Mouse (Mus musculus) CH12.LX (cell line): ENCODE results near the gene Zfp93. TPM values are rescaled to one million over a fixed set of nuclear protein-coding genes. Genes with fewer than 3 reads are reported as not detected.

Source experiments
- DNase-seq: peaks from one replicate; pipeline ENCODE4 v3.0.0-alpha.2; 2013; ENCODE audit errors: extremely low read depth
- H3K27ac ChIP-seq: 2 replicates; pipeline ENCODE4 v1.5.1; 2012; ENCODE audit warnings: low read depth, mild to moderate bottlenecking, control low read depth, moderate library complexity; ENCODE audit not compliant: insufficient read depth
- H3K27me3 ChIP-seq: replicated peaks from 2 replicates; pipeline ENCODE3; 2012; ENCODE audit warnings: inconsistent platforms
- H3K36me3 ChIP-seq, 2 experiments: replicated peaks in 1 of 2; 2 replicates each; pipeline versions ENCODE3 to v1.6.1; 2012; ENCODE audit warnings: inconsistent platforms in 1 of 2, low read length in 1 of 2, mild to moderate bottlenecking in 1 of 2, mixed read lengths in 1 of 2, moderate library complexity in 1 of 2; ENCODE audit not compliant: control insufficient read depth in 1 of 2, insufficient read depth in 1 of 2
- H3K4me1 ChIP-seq, 2 experiments: 2 replicates each; pipeline ENCODE4 v1.6.1; 2012; ENCODE audit warnings: inconsistent platforms in 1 of 2, moderate library complexity in 1 of 2; ENCODE audit not compliant: insufficient read depth in 2 of 2, control insufficient read depth in 1 of 2
- H3K4me2 ChIP-seq: 2 replicates; pipeline ENCODE4 v1.6.1; 2012; ENCODE audit warnings: low read depth, mild to moderate bottlenecking, control low read depth; ENCODE audit not compliant: poor library complexity, insufficient read depth, severe bottlenecking
- H3K4me3 ChIP-seq, 3 experiments: fragments of 150-350 bp in 1 of 3; sonication (generic) in 1 of 3; replicated peaks in 1 of 3; 2 replicates each; pipeline versions ENCODE3 to v1.5.1; 2011 to 2012; ENCODE audit warnings: low read depth in 2 of 3, low read length in 2 of 3, mild to moderate bottlenecking in 2 of 3, moderate library complexity in 2 of 3, control low read depth in 1 of 3, improper control_type of control experiment in 1 of 3, inconsistent platforms in 1 of 3, mixed read lengths in 1 of 3; ENCODE audit not compliant: poor library complexity in 1 of 3
- H3K79me2 ChIP-seq: replicated peaks from 2 replicates; pipeline ENCODE4 v1.6.1; 2012; ENCODE audit warnings: mild to moderate bottlenecking, moderate library complexity; ENCODE audit not compliant: control insufficient read depth, poor library complexity, insufficient read depth, severe bottlenecking; ENCODE audit errors: extremely low read depth
- H3K9ac ChIP-seq: 2 replicates; pipeline ENCODE4 v1.6.1; 2012; ENCODE audit warnings: low read depth, mild to moderate bottlenecking, control low read depth, moderate library complexity; ENCODE audit not compliant: insufficient read depth
- H3K9me3 ChIP-seq: replicated peaks from 2 replicates; pipeline ENCODE3; 2012; ENCODE audit warnings: low read length, inconsistent platforms, mixed read lengths
- BHLHE40 ChIP-seq: IDR thresholded peaks from 2 replicates; pipeline ENCODE4 v1.6.1; 2011; ENCODE audit warnings: mild to moderate bottlenecking, low read depth, low read length, improper control_type of control experiment
- CHD1 ChIP-seq: IDR thresholded peaks from 2 replicates; pipeline ENCODE4 v1.6.1; 2012; ENCODE audit warnings: low read depth, low read length, improper control_type of control experiment, inconsistent platforms
- CHD2 ChIP-seq: IDR thresholded peaks from 2 replicates; pipeline ENCODE4 v1.6.1; 2011; ENCODE audit warnings: low read length, improper control_type of control experiment
- CTCF ChIP-seq, 2 experiments: IDR thresholded peaks in 1 of 2; conservative IDR thresholded peaks in 1 of 2; 2 replicates each; pipeline ENCODE4 v1.5.1; 2011 to 2012; ENCODE audit warnings: low read depth in 2 of 2, low read length in 2 of 2, improper control_type of control experiment in 1 of 2, inconsistent platforms in 1 of 2, mild to moderate bottlenecking in 1 of 2, moderate library complexity in 1 of 2
- ELF1 ChIP-seq: IDR thresholded peaks from 2 replicates; pipeline ENCODE4 v1.6.1; 2014; ENCODE audit warnings: low read depth, mild to moderate bottlenecking, inconsistent platforms, low read length, improper control_type of control experiment
- EP300 ChIP-seq: IDR thresholded peaks from 2 replicates; pipeline ENCODE4 v1.6.1; 2011; ENCODE audit warnings: low read length, improper control_type of control experiment
- ETS1 ChIP-seq: conservative IDR thresholded peaks from 2 replicates; pipeline ENCODE4 v1.6.1; 2012; ENCODE audit warnings: low read depth, mild to moderate bottlenecking, inconsistent platforms, low read length, improper control_type of control experiment, moderate library complexity
- HCFC1 ChIP-seq: IDR thresholded peaks from 2 replicates; pipeline ENCODE4 v1.6.1; 2012; ENCODE audit warnings: low read depth, mild to moderate bottlenecking, inconsistent platforms, low read length, improper control_type of control experiment
- IRF4 ChIP-seq: IDR thresholded peaks from 2 replicates; pipeline ENCODE4 v1.6.1; 2014; ENCODE audit warnings: low read depth, mild to moderate bottlenecking, inconsistent platforms, low read length, improper control_type of control experiment
- JUN ChIP-seq: IDR thresholded peaks from 2 replicates; pipeline ENCODE4 v1.6.1; 2011; ENCODE audit warnings: low read depth, mild to moderate bottlenecking, low read length, improper control_type of control experiment, moderate library complexity; ENCODE audit not compliant: insufficient read depth
- JUND ChIP-seq: conservative IDR thresholded peaks from 2 replicates; pipeline ENCODE4 v1.6.1; 2011; ENCODE audit warnings: low read depth, low read length, improper control_type of control experiment
- KAT2A ChIP-seq: IDR thresholded peaks from 2 replicates; pipeline ENCODE4 v1.6.1; 2012; ENCODE audit warnings: low read length, improper control_type of control experiment, inconsistent platforms; ENCODE audit not compliant: insufficient replicate concordance
- MAFK ChIP-seq: IDR thresholded peaks from 2 replicates; pipeline ENCODE4 v1.6.1; 2011; ENCODE audit warnings: low read length, improper control_type of control experiment; ENCODE audit not compliant: insufficient replicate concordance
- MAX ChIP-seq: IDR thresholded peaks from 2 replicates; pipeline ENCODE4 v1.6.1; 2011; ENCODE audit warnings: low read length, improper control_type of control experiment
- MAZ ChIP-seq: IDR thresholded peaks from 2 replicates; pipeline ENCODE4 v1.6.1; 2012; ENCODE audit warnings: low read depth, mild to moderate bottlenecking, inconsistent platforms, low read length, improper control_type of control experiment, moderate library complexity
- MEF2A ChIP-seq: IDR thresholded peaks from 2 replicates; pipeline ENCODE4 v1.6.1; 2014; ENCODE audit warnings: low read depth, mild to moderate bottlenecking, inconsistent platforms, low read length, improper control_type of control experiment, borderline replicate concordance
- MXI1 ChIP-seq: IDR thresholded peaks from 2 replicates; pipeline ENCODE4 v1.6.1; 2011; ENCODE audit warnings: mild to moderate bottlenecking, low read depth, low read length, improper control_type of control experiment
- MYC ChIP-seq: IDR thresholded peaks from 2 replicates; pipeline ENCODE4 v1.6.1; 2011; ENCODE audit warnings: low read depth, mild to moderate bottlenecking, improper control_type of control experiment, low read length
- NRF1 ChIP-seq: IDR thresholded peaks from 2 replicates; pipeline ENCODE4 v1.6.1; 2014; ENCODE audit warnings: low read depth, mild to moderate bottlenecking, inconsistent platforms, low read length, improper control_type of control experiment, moderate library complexity
- PAX5 ChIP-seq: IDR thresholded peaks from 2 replicates; pipeline ENCODE4 v1.6.1; 2012; ENCODE audit warnings: low read length, inconsistent platforms, mixed read lengths
- POLR2AphosphoS2 ChIP-seq: IDR thresholded peaks from 2 replicates; pipeline ENCODE4 v1.6.1; 2011; ENCODE audit warnings: low read depth, low read length, improper control_type of control experiment
- RAD21 ChIP-seq: IDR thresholded peaks from 2 replicates; pipeline ENCODE4 v1.6.1; 2011; ENCODE audit warnings: low read depth, mild to moderate bottlenecking, low read length, improper control_type of control experiment, moderate library complexity
- RCOR1 ChIP-seq: conservative IDR thresholded peaks from 2 replicates; pipeline ENCODE4 v1.6.1; 2012; ENCODE audit warnings: low read depth, mild to moderate bottlenecking, inconsistent platforms, low read length, improper control_type of control experiment
- SIN3A ChIP-seq: IDR thresholded peaks from 2 replicates; pipeline ENCODE4 v1.6.1; 2012; ENCODE audit warnings: low read length, improper control_type of control experiment, inconsistent platforms
- SMC3 ChIP-seq: IDR thresholded peaks from 2 replicates; pipeline ENCODE4 v1.6.1; 2011; ENCODE audit warnings: low read depth, low read length, improper control_type of control experiment
- TBP ChIP-seq: conservative IDR thresholded peaks from 2 replicates; pipeline ENCODE4 v1.6.1; 2011; ENCODE audit warnings: low read depth, low read length, improper control_type of control experiment
- USF1 ChIP-seq: IDR thresholded peaks from 2 replicates; pipeline ENCODE4 v1.6.1; 2014; ENCODE audit warnings: low read depth, mild to moderate bottlenecking, inconsistent platforms, low read length, improper control_type of control experiment
- ZC3H11A ChIP-seq: IDR thresholded peaks from 2 replicates; pipeline ENCODE4 v1.6.1; 2012; ENCODE audit warnings: low read depth, mild to moderate bottlenecking, inconsistent platforms, low read length, improper control_type of control experiment
- ZMIZ1 ChIP-seq: IDR thresholded peaks from 2 replicates; pipeline ENCODE4 v1.6.1; 2012; ENCODE audit warnings: low read depth, mild to moderate bottlenecking, inconsistent platforms, low read length, improper control_type of control experiment
- ZNF384 ChIP-seq: IDR thresholded peaks from 2 replicates; pipeline ENCODE4 v1.6.1; 2012; ENCODE audit warnings: low read depth, low read length, improper control_type of control experiment, inconsistent platforms
- dilution Hi-C: fragments of 300-500 bp; cut with MboI; formaldehyde crosslinking; loops from 2 replicates; pipeline ENCODE4 v1.14.3; 2020; ENCODE audit warnings: low sequenced_read_pairs; ENCODE audit not compliant: extremely low pct_unique_long_range_greater_than_20kb, extremely low pct_ligation_motif_present
- in situ Hi-C: fragments of 300-500 bp; cut with MboI; formaldehyde crosslinking; loops from 3 replicates; pipeline ENCODE4 v1.14.3; 2019; ENCODE audit warnings: low sequenced_read_pairs, low pct_ligation_motif_present, low pct_unique_long_range_greater_than_20kb, mixed read lengths
- polyA plus RNA-seq: library from polyadenylated mRNA; unstranded; fragments of >175 nt; gene quantifications from 2 replicates; pipeline ENCODE4 v1.2.1, GENCODE M21; 2012; ENCODE audit warnings: low read depth; ENCODE audit not compliant: insufficient read length
- total RNA-seq, 2 experiments: library from RNA; depleted of rRNA; stranded (reverse); fragments of 300-350 nt in 1 of 2; fragments of >200 nt in 1 of 2; gene quantifications; 2 replicates each; pipeline ENCODE4 v1.2.3; 2012 to 2014

Zfp93 gene
- total and polyA plus RNA-seq, 3 experiments, result 0.11 to 0.30 (median 0.21) TPM

GRCm38 (mm10) chr7:24291387-24292090, 21.3 kb downstream of the Zfp93 start:
- H3K27ac ChIP-seq, result no peak overlapping the region
- no peak for TF ChIP-seq MAX
- TF ChIP-seq USF1, result no peak
- TF ChIP-seq IRF4, result no peak
- TF ChIP-seq RAD21, result no peak
- TF ChIP-seq JUN, result no peak
- no peak for TF ChIP-seq RCOR1
- no peak for TF ChIP-seq ZC3H11A
- no peak for TF ChIP-seq MXI1
- no peak for TF ChIP-seq BHLHE40
- TF ChIP-seq HCFC1, result no peak
- no peak for TF ChIP-seq ZNF384
- no peak for TF ChIP-seq MYC
- no peak for TF ChIP-seq EP300
- no peak for TF ChIP-seq JUND
- TF ChIP-seq CTCF (conservative IDR thresholded peaks at IDR 0.05 in 1 of 2, IDR thresholded peaks at IDR 0.05 in 1 of 2; ENCODE audit: low read depth in 2 of 2, low read length in 2 of 2), result no peak
- no peak for TF ChIP-seq POLR2AphosphoS2
- no peak for TF ChIP-seq TBP
- no peak for TF ChIP-seq MEF2A
- no peak for TF ChIP-seq ZMIZ1
- in situ Hi-C loops (loop anchor here (10.0 kb wide), 1 partner anchor 137 kb away; no protein-coding TSS in a partner anchor), dilution Hi-C loops (no loop called here)
- H3K27me3 ChIP-seq, result no peaks in the 10 kb centered on the region
- H3K4me2 ChIP-seq, result no peak overlapping the region
- no peak overlapping the region for H3K9ac ChIP-seq
- H3K4me1 ChIP-seq, result peaks cover 0 to 5% of the 10 kb centered on the region in 2 experiments; a peak in 1 of 4 replicates
- H3K36me3 ChIP-seq, result peaks cover 9 to 56% of the 10 kb centered on the region in 2 experiments
- no peaks in the 10 kb centered on the region for H3K79me2 ChIP-seq
- DNase-seq, result no peak
- H3K4me3 ChIP-seq, result no peak overlapping the region
- H3K9me3 ChIP-seq, result no peaks in the 10 kb centered on the region

- Histone ChIP-seq H3K9ac (no peak overlapping the region), H3K79me2 (no peaks in the 10 kb centered on the region), H3K36me3 (peaks cover 9 to 64% of the 10 kb centered on the region in 2 experiments), H3K4me2 (no peak overlapping the region), H3K4me3 (no peak overlapping the region), H3K4me1 (peaks cover 0 to 5% of the 10 kb centered on the region in 2 experiments; a peak in 1 of 4 replicates), H3K27me3 (no peaks in the 10 kb centered on the region), H3K9me3 (no peaks in the 10 kb centered on the region), H3K27ac (no peak overlapping the region)
- in situ Hi-C loops (loop anchor here (10.0 kb wide), 1 partner anchor 138 kb away; no protein-coding TSS in a partner anchor), dilution Hi-C loops (no loop called here)
- no peak for DNase-seq
- TF ChIP-seq CTCF (conservative IDR thresholded peaks at IDR 0.05 in 1 of 2, IDR thresholded peaks at IDR 0.05 in 1 of 2; ENCODE audit: low read depth in 2 of 2, low read length in 2 of 2), result no peak
- TF ChIP-seq KAT2A, result no peak
- no peak for TF ChIP-seq PAX5
- no peak for TF ChIP-seq JUND
- TF ChIP-seq MXI1, result no peak
- TF ChIP-seq ETS1, result no peak
- no peak for TF ChIP-seq MAZ
- TF ChIP-seq MAFK, result no peak
- TF ChIP-seq NRF1, result no peak
- no peak for TF ChIP-seq POLR2AphosphoS2
- TF ChIP-seq SMC3, result no peak
- no peak for TF ChIP-seq USF1
- no peak for TF ChIP-seq CHD2
- TF ChIP-seq ELF1, result no peak
- no peak for TF ChIP-seq SIN3A
- no peak for TF ChIP-seq MEF2A
- no peak for TF ChIP-seq CHD1
- no peak for TF ChIP-seq ZMIZ1
Measured at GRCm38 (mm10) chr7:24293061-24293851, 23.0 kb downstream of the Zfp93 start.
